12 mouse cellular contexts compared by ENCODE assay signal in genomic region chr19:37695762-37696602, GRCm38 (mm10). TPM values are rescaled to one million over a fixed set of nuclear protein-coding genes. Genes with fewer than 3 reads are reported as not detected.
DNase-seq lines count a peak whose midpoint lies in the region; ATAC-seq and TF ChIP-seq lines count a peak whose summit lies in the region.
"Had no signal": no experiment of that assay in that cellular context is flagged by ENCODE, and none has a peak within 500 bp of the region (broad histone marks: within the 10 kb centered on the region; RNA-seq: fewer than 3 reads in every experiment).

No protein-coding gene starts in this region.

- ATAC-seq in kidney, embryonic 16.5 days (ENCODE audit: low FRiP score, low TSS enrichment), result no peak
- ATAC-seq in embryonic facial prominence, embryonic 11.5 days (replicated peaks; ENCODE audit: insufficient number of reproducible peaks, low FRiP score, low TSS enrichment, low read depth), result no peak
- ATAC-seq in limb, embryonic 12.5 days (ENCODE audit: insufficient number of reproducible peaks, insufficient read depth, low FRiP score, low TSS enrichment, low read depth), result no peak
- ATAC-seq in neural tube, embryonic 15.5 days (ENCODE audit: low FRiP score), result no peak
- no peak for ATAC-seq in activated CD4-positive, CD25-positive, alpha-beta regulatory T cell, adult 4 months
- ATAC-seq: Patski had no signal

- peak overlapping the region; percentile 44 for H3K4me3 ChIP-seq in kidney, embryonic 16.5 days (ENCODE audit: low read length)
- peak overlapping the region; percentile 8; the same call in 1 of the 2 replicates for H3K4me3 ChIP-seq in embryonic facial prominence, embryonic 11.5 days (ENCODE audit: low read depth, low read length)
- peak overlapping the region; percentile 39 for H3K4me3 ChIP-seq in limb, embryonic 12.5 days (replicated peaks)
- 0 out of 2 replicates have a peak overlapping the region, but pooled peaks have one; percentile 8 for H3K4me3 ChIP-seq in neural tube, embryonic 15.5 days (replicated peaks)
- no peak overlapping the region for H3K4me3 ChIP-seq in layer of hippocampus, adult 2 months
- H3K4me3 ChIP-seq: myocyte had no signal

- WGBS in kidney, embryonic 16.5 days, result 2% methylated on average over 42 of the region's 42 CpGs
- WGBS in embryonic facial prominence, embryonic 11.5 days, result 3% methylated on average over 42 of the region's 42 CpGs
- 3% methylated on average over 42 of the region's 42 CpGs for WGBS in limb, embryonic 12.5 days
- WGBS in neural tube, embryonic 15.5 days, result 1% methylated on average over 42 of the region's 42 CpGs

- no peak overlapping the region for H3K27ac ChIP-seq in kidney, embryonic 16.5 days (ENCODE audit: low read length)
- no peak overlapping the region for H3K27ac ChIP-seq in embryonic facial prominence, embryonic 11.5 days (replicated peaks; ENCODE audit: low read depth, low read length)
- H3K27ac ChIP-seq in limb, embryonic 12.5 days, result no peak overlapping the region
- H3K27ac ChIP-seq in neural tube, embryonic 15.5 days (replicated peaks), result no peak overlapping the region
- no peak overlapping the region for H3K27ac ChIP-seq in layer of hippocampus, adult 2 months

- no peaks in the 10 kb centered on the region for H3K9me3 ChIP-seq in kidney, embryonic 16.5 days (ENCODE audit: low read length)
- no peaks in the 10 kb centered on the region for H3K9me3 ChIP-seq in embryonic facial prominence, embryonic 11.5 days (replicated peaks; ENCODE audit: control insufficient read depth, low read length)
- H3K9me3 ChIP-seq in limb, embryonic 12.5 days, result no peaks in the 10 kb centered on the region
- no peaks in the 10 kb centered on the region for H3K9me3 ChIP-seq in neural tube, embryonic 15.5 days (replicated peaks)

- TF ChIP-seq CTCF in layer of hippocampus, adult 2 months (conservative IDR thresholded peaks at IDR 0.05), result no peak

- no peak for DNase-seq in kidney, postnatal 14 days
- DNase-seq in embryonic facial prominence, embryonic 11.5 days (ENCODE audit: low spot score), result peak; percentile 30
- no peak for DNase-seq in layer of hippocampus, adult 2 months (ENCODE audit: low spot score in 2 of 2)
- no peak for DNase-seq in spleen, postnatal 14 days (ENCODE audit: low spot score in 2 of 2)
- DNase-seq: cerebellum, postnatal 25 days; kidney, adult 18-20 months had no signal

- no peaks in the 10 kb centered on the region for H3K36me3 ChIP-seq in kidney, embryonic 16.5 days (ENCODE audit: insufficient read depth, low read length)
- no peaks in the 10 kb centered on the region for H3K36me3 ChIP-seq in embryonic facial prominence, embryonic 11.5 days (replicated peaks; ENCODE audit: control insufficient read depth, insufficient read depth, low read depth, low read length)
- H3K36me3 ChIP-seq in limb, embryonic 12.5 days, result no peaks in the 10 kb centered on the region
- no peaks in the 10 kb centered on the region for H3K36me3 ChIP-seq in neural tube, embryonic 15.5 days

- H3K9ac ChIP-seq in kidney, embryonic 16.5 days (replicated peaks; ENCODE audit: low read length), result no peak overlapping the region
- no peak overlapping the region for H3K9ac ChIP-seq in embryonic facial prominence, embryonic 11.5 days (replicated peaks; ENCODE audit: low read length)
- no peak overlapping the region for H3K9ac ChIP-seq in limb, embryonic 12.5 days (replicated peaks)
- H3K9ac ChIP-seq in neural tube, embryonic 15.5 days (replicated peaks), result no peak overlapping the region

- H3K4me2 ChIP-seq in kidney, embryonic 16.5 days (replicated peaks; ENCODE audit: low read depth, low read length), result peak overlapping the region; percentile 65
- peak overlapping the region; percentile 29 for H3K4me2 ChIP-seq in embryonic facial prominence, embryonic 11.5 days (ENCODE audit: low read depth, low read length)
- peak overlapping the region; percentile 39 for H3K4me2 ChIP-seq in limb, embryonic 12.5 days
- peak overlapping the region; percentile 39 for H3K4me2 ChIP-seq in neural tube, embryonic 15.5 days

- peaks cover 42% of the 10 kb centered on the region for H3K4me1 ChIP-seq in kidney, embryonic 16.5 days (ENCODE audit: insufficient read depth, low read length)
- peaks cover 8% of the 10 kb centered on the region; the same call in 1 of the 2 replicates for H3K4me1 ChIP-seq in embryonic facial prominence, embryonic 11.5 days (ENCODE audit: control insufficient read depth, insufficient read depth, low read length)
- H3K4me1 ChIP-seq in limb, embryonic 12.5 days (replicated peaks), result peaks cover 49% of the 10 kb centered on the region
- peaks cover 47% of the 10 kb centered on the region for H3K4me1 ChIP-seq in neural tube, embryonic 15.5 days

- peaks cover 100% of the 10 kb centered on the region for H3K27me3 ChIP-seq in kidney, embryonic 16.5 days (ENCODE audit: insufficient read depth, low read length)
- H3K27me3 ChIP-seq in embryonic facial prominence, embryonic 11.5 days (ENCODE audit: control insufficient read depth, insufficient read depth, low read length), result peaks cover 91% of the 10 kb centered on the region
- peaks cover 100% of the 10 kb centered on the region for H3K27me3 ChIP-seq in limb, embryonic 12.5 days
- H3K27me3 ChIP-seq in neural tube, embryonic 15.5 days (replicated peaks), result peaks cover 100% of the 10 kb centered on the region
- H3K27me3 ChIP-seq: Patski had no signal

RNA-seq across cellular contexts. Expression of gene Cyp26a1, which starts 1.6 kb away (rescaled TPM):
- polyA plus RNA-seq in kidney, embryonic 16.5 days (2015; fragmentation: Nextera tagmentation; extraction: Ambion mirVana), result 1.8 and 3.1 TPM in 2 replicates
- 16.4 and 20.6 TPM in 2 replicates for polyA plus RNA-seq in embryonic facial prominence, embryonic 11.5 days (2014; fragmentation: Nextera tagmentation; extraction: Ambion mirVana)
- polyA plus RNA-seq in limb, embryonic 12.5 days (2016; fragmentation: Nextera tagmentation; extraction: Ambion mirVana), result 6.0 and 6.6 TPM in 2 replicates
- 0.65 and 1.3 TPM in 2 replicates for polyA plus RNA-seq in neural tube, embryonic 15.5 days (2015; fragmentation: Nextera tagmentation; extraction: Ambion mirVana)
- total RNA-seq in layer of hippocampus, adult 2 months (2021), result under 1 TPM; 0.46 to 0.59 TPM
- polyA plus RNA-seq in activated CD4-positive, CD25-positive, alpha-beta regulatory T cell, adult 4 months (2017; shearing (Covaris generic)), result not detected

RNA-seq across cellular contexts. Expression of gene Cyp26c1, which starts 10.6 kb away (rescaled TPM):
- 0.11 and 0.13 TPM in 2 replicates for polyA plus RNA-seq in kidney, embryonic 16.5 days (2015; fragmentation: Nextera tagmentation; extraction: Ambion mirVana)
- polyA plus RNA-seq in embryonic facial prominence, embryonic 11.5 days (2014; fragmentation: Nextera tagmentation; extraction: Ambion mirVana), result 2.6 and 3.3 TPM in 2 replicates
- polyA plus RNA-seq in limb, embryonic 12.5 days (2016; fragmentation: Nextera tagmentation; extraction: Ambion mirVana), result 0.19 and 0.23 TPM in 2 replicates
- not detected in 2 replicates for polyA plus RNA-seq in neural tube, embryonic 15.5 days (2015; fragmentation: Nextera tagmentation; extraction: Ambion mirVana)
- total RNA-seq in layer of hippocampus, adult 2 months (2021), result under 1 TPM in 1 of 2 experiments, not detected in 1; 0.28 TPM
- not detected for polyA plus RNA-seq in activated CD4-positive, CD25-positive, alpha-beta regulatory T cell, adult 4 months (2017; shearing (Covaris generic))
